Mouse (Mus musculus) leukemia stem cell, adult 10-12 weeks (primary cell): ENCODE measurements around the gene Hlcs. TPM values are rescaled to one million over a fixed set of nuclear protein-coding genes. Genes with fewer than 3 reads are reported as not detected.

ENCODE experiments used
- polyA plus RNA-seq: library from polyadenylated mRNA; stranded (reverse); fragments of >175 nt; gene quantifications from 2 replicates; pipeline ENCODE4 v1.2.3, GENCODE M21; 2012; ENCODE audit warnings: low replicate concordance

Gene Hlcs
- polyA plus RNA-seq: 2.1 and 5.7 TPM in 2 replicates

DNA sequence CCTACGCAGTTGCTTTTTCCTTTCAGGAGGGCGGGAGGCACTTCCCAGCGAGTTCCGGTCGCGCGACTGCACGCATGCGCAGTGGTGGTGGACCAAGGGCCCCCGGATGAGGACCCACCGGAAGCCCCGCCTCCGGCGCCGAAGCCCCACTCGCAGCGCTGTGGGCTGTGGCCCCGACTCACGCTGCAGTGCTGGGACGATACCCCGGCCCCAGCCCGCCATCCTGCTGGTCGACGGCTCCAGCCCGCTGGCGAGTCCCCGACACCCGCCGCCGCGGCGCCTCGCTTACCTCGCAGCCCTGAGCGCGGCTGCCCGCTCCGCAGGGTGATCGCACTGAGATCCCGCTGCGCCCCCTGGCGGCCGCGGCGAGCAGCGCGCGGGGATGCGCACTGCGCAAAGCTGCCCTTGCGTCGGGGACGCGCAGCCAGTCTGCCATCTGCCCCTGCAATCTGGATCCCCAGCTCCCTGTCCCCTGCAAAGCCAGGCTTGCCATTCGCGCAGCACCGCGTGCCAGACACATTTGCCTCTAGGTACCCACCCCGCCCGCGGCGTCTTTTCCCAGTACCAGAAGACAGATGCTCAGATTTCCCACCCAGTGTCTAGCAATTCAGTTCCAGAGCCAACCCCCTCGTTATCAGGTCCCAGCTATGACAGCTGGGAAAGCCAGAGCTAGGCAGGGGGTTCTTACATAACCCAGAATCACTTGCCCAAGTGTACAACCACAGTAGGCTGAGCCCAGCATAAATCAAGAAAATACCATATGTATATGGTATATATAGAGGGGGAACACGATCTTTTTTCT lies at the start of gene Hlcs:
Gene Hlcs (minus strand): TSS at position 343 of the 802 bp plus-strand sequence.

DNA sequence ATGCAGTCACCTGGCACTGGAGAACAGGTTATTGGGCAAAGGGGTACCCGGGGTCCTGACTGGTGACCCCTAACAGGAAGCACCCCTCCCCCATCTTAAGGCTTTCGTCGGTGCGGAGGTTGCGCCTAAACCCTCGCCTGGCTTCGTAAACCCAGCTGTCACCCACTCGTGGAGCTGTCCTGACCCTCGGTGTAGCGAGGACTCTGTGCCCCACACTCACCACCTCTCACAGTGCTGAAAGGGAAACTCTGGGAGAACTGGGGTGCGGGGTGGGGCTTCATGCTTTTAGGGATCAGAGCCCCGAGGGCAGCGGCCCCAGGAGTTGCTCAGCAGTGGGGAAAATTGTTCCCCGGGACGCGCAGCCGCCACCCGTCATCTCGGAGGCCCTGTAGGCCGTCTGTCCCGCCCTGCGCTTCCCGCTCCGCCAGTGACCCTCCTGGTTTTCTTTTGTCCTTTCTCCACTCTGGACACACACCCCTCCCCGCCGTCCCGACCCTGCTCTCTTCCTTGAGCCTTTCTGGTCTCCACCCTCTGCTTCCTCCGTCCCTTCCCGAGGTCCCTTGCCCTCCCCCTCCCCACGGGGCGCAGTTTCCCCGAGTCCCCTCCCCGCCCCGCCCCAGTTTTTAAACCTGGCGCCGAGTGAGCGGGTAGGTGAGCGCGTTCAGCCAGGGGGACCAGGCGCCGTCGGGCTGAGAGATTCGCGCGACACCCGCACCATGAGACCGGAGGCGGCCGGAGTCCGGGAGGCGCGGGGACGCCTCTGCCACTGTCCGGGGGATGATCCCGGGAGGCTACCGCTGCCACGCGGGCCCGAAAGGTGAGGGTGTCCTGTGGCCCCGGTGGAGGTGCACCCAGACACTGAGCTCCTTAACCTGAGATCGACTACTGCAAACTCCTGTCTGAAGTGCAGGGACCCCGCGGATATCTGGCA lies 14.7 kb upstream of the Hlcs start, which contains the start of gene Ripply3:
Gene Ripply3 (plus strand): TSS at position 640 of the 931 bp plus-strand sequence.

DNA sequence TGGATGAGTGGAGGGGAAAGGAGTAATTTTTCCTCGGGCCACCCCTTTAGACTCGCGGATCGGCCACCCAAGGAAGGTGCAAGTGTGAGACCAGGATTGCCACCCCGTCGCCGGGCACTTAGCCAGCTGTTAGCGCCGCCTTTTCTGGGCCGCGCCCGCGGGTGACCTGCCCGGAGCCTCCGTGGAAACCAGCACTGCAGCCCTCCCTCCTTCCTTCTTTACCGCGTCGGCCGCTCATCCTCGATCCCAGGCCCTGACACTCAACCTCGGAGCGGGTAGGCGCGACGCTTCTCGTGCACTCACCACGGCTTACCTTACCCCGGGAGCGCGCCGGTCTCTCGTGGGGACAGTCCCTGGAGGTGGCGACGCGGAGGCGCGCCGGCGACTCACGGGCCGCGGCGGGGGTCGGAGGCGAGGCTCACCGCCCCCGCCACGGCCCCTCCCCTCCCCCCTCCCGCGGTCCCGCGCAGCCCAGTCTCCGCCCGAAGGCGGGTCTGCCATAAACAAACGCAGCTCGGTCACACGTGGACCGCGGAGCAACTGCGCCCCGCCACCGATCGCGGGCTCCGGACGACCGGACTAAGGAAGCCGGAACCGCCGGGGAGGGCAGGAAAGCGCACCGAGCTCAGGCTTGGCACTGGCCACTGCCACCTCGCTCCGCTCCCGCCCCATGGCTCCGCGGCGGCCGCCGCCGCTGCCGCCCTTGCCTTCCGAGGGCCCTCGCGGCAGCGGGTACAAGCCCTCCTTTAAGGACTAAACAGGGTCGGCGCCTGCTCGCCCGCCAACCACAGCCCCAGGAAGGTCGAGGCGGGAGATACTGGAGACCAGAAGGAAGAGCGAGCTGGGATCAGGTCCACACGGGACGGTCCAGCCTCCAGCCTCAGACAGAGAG lies 228.4 kb downstream of the Hlcs start, which contains the start of gene Sim2:
Gene Sim2 (plus strand): TSS at position 221 of the 892 bp plus-strand sequence.

Other genes starting within 250 kb of the Hlcs start
- gene Sim2, start 228.6 kb downstream of the Hlcs start, polyA plus RNA-seq: not detected in 2 replicates
- gene Ripply3, start 14.8 kb upstream of the Hlcs start, polyA plus RNA-seq: 0.11 TPM in 2 replicates
- 1.7 and 2.5 TPM in 2 replicates for gene Ttc3, start 57.0 kb upstream of the Hlcs start, polyA plus RNA-seq
- gene Pigp, start 58.3 kb upstream of the Hlcs start, polyA plus RNA-seq: 13.5 and 19.7 TPM in 2 replicates
- gene Vps26c, start 213.3 kb upstream of the Hlcs start, polyA plus RNA-seq: 3.0 and 5.0 TPM in 2 replicates